Mouse (Mus musculus) heart, adult 2 months (tissue): ENCODE measurements around the gene Nanos3. TPM values are rescaled to one million over a fixed set of nuclear protein-coding genes. Genes with fewer than 3 reads are reported as not detected.

Experiments
- DNase-seq, 2 experiments: peaks; one replicate each; pipeline ENCODE4 v3.0.0; 2021
- H3K27ac ChIP-seq: fragments of 200-600 bp; 2 replicates; pipeline ENCODE4 v1.8.1; 2022
- H3K27me3 ChIP-seq: fragments of 200-500 bp; 2 replicates; pipeline ENCODE4 v1.6.1; 2012; ENCODE audit warnings: mild to moderate bottlenecking, low read length, inconsistent platforms, mixed read lengths; ENCODE audit not compliant: control insufficient read depth, insufficient read depth
- H3K36me3 ChIP-seq: fragments of 200-500 bp; 2 replicates; pipeline ENCODE4 v1.6.1; 2012; ENCODE audit warnings: low read length, inconsistent platforms; ENCODE audit not compliant: control insufficient read depth, insufficient read depth
- H3K4me1 ChIP-seq: fragments of 200-500 bp; 2 replicates; pipeline ENCODE4 v1.6.1; 2011; ENCODE audit warnings: low read length; ENCODE audit not compliant: control insufficient read depth, insufficient read depth
- H3K4me3 ChIP-seq: fragments of 200-600 bp; 2 replicates; pipeline ENCODE4 v1.8.1; 2022
- H3K79me2 ChIP-seq: fragments of 200-500 bp; replicated peaks from 2 replicates; pipeline ENCODE4 v1.6.1; 2012; ENCODE audit warnings: mild to moderate bottlenecking, inconsistent platforms, low read length, moderate library complexity, mixed read lengths; ENCODE audit not compliant: control insufficient read depth, insufficient read depth
- H3K9ac ChIP-seq: fragments of 200-500 bp; 2 replicates; pipeline ENCODE4 v1.6.1; 2012; ENCODE audit warnings: low read depth, mild to moderate bottlenecking, control low read depth, inconsistent platforms, low read length, mixed read lengths
- CTCF ChIP-seq: fragments of 200-600 bp; IDR thresholded peaks from 2 replicates; pipeline ENCODE4 v1.8.1; 2022; ENCODE audit warnings: antibody characterized with exemption, mild to moderate bottlenecking, moderate library complexity
- EP300 ChIP-seq: fragments of 200-500 bp; IDR thresholded peaks from 2 replicates; pipeline ENCODE4 v1.6.1; 2011; ENCODE audit warnings: low read depth, low read length, control low read depth; ENCODE audit not compliant: insufficient read depth
- POLR2A ChIP-seq: fragments of 200-500 bp; IDR thresholded peaks from 2 replicates; pipeline ENCODE4 v1.6.1; 2011; ENCODE audit warnings: mild to moderate bottlenecking, low read depth, low read length, control low read depth; ENCODE audit not compliant: insufficient read depth
- WGBS: fragments of 180-500 bp; shearing (Covaris S2); methylation state at CpG from one replicate; pipeline ENCODE4 v1.1.7; 2018; 5-methylcytosine and 5-hydroxymethylcytosine counted together
- intact Hi-C: fragments of 180-260 bp; cut with DNase I; formaldehyde crosslinking; loops from one replicate; pipeline ENCODE4 v1.15.1; 2025
- polyA plus RNA-seq: library from polyadenylated mRNA; depleted of rRNA; stranded (reverse); fragments of >200 nt; gene quantifications from 2 replicates; pipeline ENCODE4 v1.2.3, GENCODE M21; 2012
- total RNA-seq, 2 experiments: library from RNA; stranded (reverse); gene quantifications; 2 replicates each; pipeline ENCODE4 v1.2.3; 2021

Nanos3 gene
- total and polyA plus RNA-seq, 3 experiments, result 0.61 to 1.9 TPM; not detected in 1

DNA sequence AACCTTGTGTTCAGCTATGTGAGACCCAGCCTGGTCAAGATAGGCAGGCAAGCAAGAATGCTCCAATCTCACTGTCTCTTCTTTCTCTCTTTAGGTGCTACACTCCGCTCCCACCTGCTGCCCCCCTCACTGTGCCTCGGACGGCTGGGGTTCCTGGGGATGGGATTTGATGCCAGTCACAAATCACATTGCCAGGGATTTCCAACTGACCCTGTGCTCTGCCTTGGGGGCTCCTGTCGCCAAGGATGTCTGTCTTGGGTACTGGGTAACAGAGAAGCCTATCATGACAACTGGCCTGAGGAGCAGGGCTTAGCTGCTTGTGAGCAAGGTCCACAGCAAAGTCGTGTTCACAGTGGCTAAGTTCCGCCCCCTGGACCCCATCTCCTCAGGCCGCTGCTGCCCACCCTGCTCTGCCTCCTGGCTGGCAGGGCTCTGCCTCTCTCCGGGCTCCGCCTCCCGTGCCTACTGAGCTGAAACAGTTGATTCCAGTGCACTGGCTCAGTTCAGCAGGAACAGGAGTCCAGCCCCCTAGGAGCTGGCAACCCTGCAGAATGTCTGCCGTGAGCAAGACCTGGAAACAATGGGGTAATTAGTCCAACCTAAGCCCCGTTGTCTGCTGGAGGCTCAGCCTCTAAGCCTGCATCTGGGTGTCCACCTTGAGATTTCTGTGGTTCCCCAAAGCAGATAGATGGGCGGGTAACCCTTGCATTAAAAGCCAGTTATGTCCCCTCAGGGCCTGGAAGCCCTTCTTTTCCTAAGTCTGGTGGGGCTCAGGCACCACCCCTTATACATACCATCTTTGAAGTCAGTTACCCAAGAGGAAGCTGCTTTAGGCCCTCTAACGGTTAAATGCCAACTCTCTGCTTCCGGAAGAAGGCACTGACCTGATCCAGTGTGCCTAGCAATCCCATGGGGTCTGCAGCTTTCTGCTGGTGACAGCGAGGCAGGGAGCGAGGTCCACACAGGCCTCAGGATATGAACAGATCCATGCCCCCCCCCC is 23.7 kb upstream of the Nanos3 start:
- Histone ChIP-seq H3K27ac (peak overlapping the region; percentile 78), H3K27me3 (no peaks in the 10 kb centered on the region), H3K4me1 (peaks cover 34% of the 10 kb centered on the region), H3K36me3 (peaks cover 42% of the 10 kb centered on the region), H3K79me2 (peaks cover 3% of the 10 kb centered on the region; the same call in 1 of the 2 replicates), H3K9ac (peak overlapping the region; percentile 48), H3K4me3 (peak overlapping the region; percentile 23; the same call in 1 of the 2 replicates)
- intact Hi-C loops, result no loop called here
- no peak for DNase-seq
- 57% methylated on average over 17 of the region's 17 CpGs for WGBS
- TF ChIP-seq EP300, result no peak
- no peak for TF ChIP-seq CTCF
- no peak for TF ChIP-seq POLR2A

DNA sequence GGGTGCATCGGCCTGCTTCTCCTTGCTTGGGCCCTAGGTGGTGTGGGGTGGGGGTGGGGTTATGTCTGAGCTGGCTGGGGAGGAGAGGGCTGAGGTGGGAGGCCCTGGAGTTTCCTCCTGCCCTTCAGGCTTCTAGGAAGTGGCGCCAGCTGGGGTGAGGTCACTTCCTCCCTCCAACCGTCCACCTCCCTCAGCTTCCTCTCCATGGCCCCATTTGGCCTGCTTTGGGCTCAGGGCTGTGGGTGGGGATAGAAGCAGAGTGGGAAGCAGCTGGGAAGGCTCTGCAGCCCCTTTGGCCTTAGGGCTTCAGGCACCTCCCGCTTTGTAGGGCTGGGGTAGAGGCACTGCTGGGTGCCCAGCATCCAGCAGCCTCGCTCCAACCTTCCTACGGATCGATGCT is 22.8 kb upstream of the Nanos3 start:
- Histone ChIP-seq H3K27ac (peak overlapping the region; percentile 78), H3K79me2 (peaks cover 3% of the 10 kb centered on the region; the same call in 1 of the 2 replicates), H3K4me3 (peak overlapping the region; percentile 23), H3K36me3 (peaks cover 42% of the 10 kb centered on the region), H3K4me1 (peaks cover 34% of the 10 kb centered on the region), H3K27me3 (no peaks in the 10 kb centered on the region), H3K9ac (peak overlapping the region; percentile 48)
- peak; percentile 88; the same call in 1 of the 2 replicates for TF ChIP-seq EP300
- peak; percentile 61 for TF ChIP-seq POLR2A
- TF ChIP-seq CTCF, result no peak
- intact Hi-C loops, result no loop called here
- peak; percentile 82 to 87 for DNase-seq
- WGBS, result 21% methylated on average over 7 of the region's 7 CpGs

DNA sequence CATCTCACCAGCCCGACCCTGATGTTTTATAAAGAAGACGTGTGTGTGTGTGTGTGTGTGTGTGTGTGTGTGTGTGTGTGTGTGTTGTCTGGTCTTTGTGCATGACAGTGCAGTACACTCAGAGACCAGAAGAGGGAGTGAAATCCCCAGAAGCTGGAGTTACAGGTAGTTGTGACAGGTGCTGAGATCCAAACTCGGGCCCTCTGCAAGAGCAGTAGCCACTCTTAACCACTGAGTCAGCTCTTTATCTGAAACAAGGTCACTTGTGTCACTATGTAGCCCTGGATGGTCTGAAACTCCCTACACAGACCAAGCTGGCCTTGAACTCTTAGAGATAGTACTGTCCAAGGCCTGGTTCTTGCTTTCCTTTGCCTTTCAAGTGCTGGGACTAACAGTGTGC is 21.6 kb upstream of the Nanos3 start:
- peaks cover 34% of the 10 kb centered on the region for H3K4me1 ChIP-seq

DNA sequence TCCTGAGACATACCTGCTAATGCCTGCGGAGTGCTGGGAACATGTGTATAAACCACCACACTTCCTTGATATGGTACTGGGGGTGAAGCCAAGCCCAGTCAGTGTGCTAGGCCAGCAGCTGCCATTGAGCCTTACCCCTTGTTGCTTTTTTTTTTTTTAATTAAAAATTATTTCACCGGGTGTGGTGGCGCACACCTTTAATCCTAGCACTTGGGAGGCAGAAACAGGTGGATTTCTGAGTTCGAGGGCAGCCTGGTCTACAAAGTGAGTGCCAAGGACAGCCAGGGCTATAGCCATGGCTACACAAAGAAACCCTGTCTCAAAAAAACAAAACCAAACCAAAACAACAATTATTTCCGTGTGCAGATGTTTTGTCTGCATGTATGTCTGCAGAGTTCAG is 20.1 kb upstream of the Nanos3 start:
- no peak for DNase-seq
- no peaks in the 10 kb centered on the region for H3K27me3 ChIP-seq
- TF ChIP-seq EP300, result no peak
- TF ChIP-seq CTCF, result no peak
- TF ChIP-seq POLR2A, result no peak
- H3K4me1 ChIP-seq, result peaks cover 32% of the 10 kb centered on the region
- H3K79me2 ChIP-seq, result peaks cover 7% of the 10 kb centered on the region
- intact Hi-C loops, result no loop called here
- peak overlapping the region; percentile 99 for H3K27ac ChIP-seq
- peaks cover 42% of the 10 kb centered on the region for H3K36me3 ChIP-seq
- H3K4me3 ChIP-seq, result no peak overlapping the region
- WGBS, result 79% methylated on average over 5 of the region's 5 CpGs
- H3K9ac ChIP-seq, result no peak overlapping the region

More for the DNA sequence above, 21.6 kb upstream of the Nanos3 start:
- peaks cover 5% of the 10 kb centered on the region; the same call in 1 of the 2 replicates for H3K79me2 ChIP-seq
- TF ChIP-seq CTCF (peak; percentile 30), EP300 (no peak), POLR2A (no peak)
- H3K36me3 ChIP-seq, result peaks cover 42% of the 10 kb centered on the region
- no peak overlapping the region for H3K4me3 ChIP-seq
- no peaks in the 10 kb centered on the region for H3K27me3 ChIP-seq
- H3K27ac ChIP-seq, result peak overlapping the region; percentile 78
- DNase-seq, result no peak
- WGBS, result 91% methylated on average over 3 of the region's 3 CpGs
- intact Hi-C loops, result no loop called here
- no peak overlapping the region for H3K9ac ChIP-seq

DNA sequence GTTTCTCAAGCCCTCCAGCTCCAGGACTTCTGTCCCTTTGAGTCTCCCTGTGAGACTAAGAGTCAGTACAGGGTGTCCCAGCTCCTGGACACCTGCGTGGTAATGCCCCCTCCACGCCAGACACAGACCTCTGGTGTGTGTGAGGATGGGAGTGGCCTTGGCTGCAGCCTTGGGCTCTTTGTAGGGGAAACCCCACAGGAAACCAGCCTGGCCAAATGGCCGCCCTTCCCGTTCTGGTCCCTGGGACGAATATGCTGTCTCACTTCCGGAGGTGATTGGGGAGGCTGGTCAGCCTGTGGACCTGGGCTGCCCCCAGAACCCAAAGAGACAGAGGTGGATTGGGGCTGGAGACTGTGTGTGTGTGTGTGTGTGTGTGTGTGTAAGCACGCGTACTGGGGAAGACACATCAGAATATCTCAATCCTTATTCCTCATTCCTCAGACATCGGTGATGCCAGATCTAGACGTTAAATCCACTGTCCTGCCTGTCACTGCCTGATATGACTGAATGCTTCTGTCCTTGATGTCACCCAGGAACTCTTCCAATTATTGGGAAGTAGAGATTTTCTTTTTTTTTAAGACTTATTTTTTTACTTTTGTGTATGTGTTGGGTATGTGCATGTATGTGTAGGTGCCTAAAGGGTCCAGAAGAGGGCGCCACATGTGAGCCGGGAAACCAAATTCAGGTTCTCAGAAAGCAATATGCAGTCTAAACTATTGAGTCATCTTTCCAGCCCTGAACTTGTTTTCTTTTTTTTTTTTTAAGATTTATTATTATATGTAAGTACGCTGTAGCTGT is 19.2 kb upstream of the Nanos3 start:
- peak; percentile 71 for TF ChIP-seq CTCF
- peak; percentile 98 for TF ChIP-seq EP300
- peak; percentile 84 for TF ChIP-seq POLR2A
- 23% methylated on average over 13 of the region's 13 CpGs for WGBS
- peaks cover 7% of the 10 kb centered on the region for H3K79me2 ChIP-seq
- peaks cover 27% of the 10 kb centered on the region for H3K4me1 ChIP-seq
- no peaks in the 10 kb centered on the region for H3K27me3 ChIP-seq
- H3K9ac ChIP-seq, result peak overlapping the region; percentile 99
- intact Hi-C loops, result loop anchor here (1.0 kb wide), 1 partner anchor 15 kb away; no protein-coding TSS in a partner anchor
- peak; percentile 88 to 92 for DNase-seq
- peak overlapping the region; percentile 99 for H3K27ac ChIP-seq
- peak overlapping the region; percentile 94 for H3K4me3 ChIP-seq
- peaks cover 37% of the 10 kb centered on the region for H3K36me3 ChIP-seq
